Mouse (Mus musculus) ES-CJ7 (cell line): ENCODE measurements around the gene Wars.
A peak's percentile ranks its signal among the peaks of the same experiment; 100 is the strongest.
"Not testable (repeated sequence)": the region's sequence is repeated elsewhere in the genome, so short reads cannot be mapped to it uniquely, and the experiment has no call there.

Experiments used
- DNase-seq: peaks from one replicate; pipeline ENCODE4 v3.0.0; 2011; ENCODE audit warnings: low read depth, low spot score

Gene Wars

GRCm38 (mm10) chr12:108857109-108857508 is 36.9 kb downstream of the Wars start:
- DNase-seq: no peak

- DNase-seq: no peak
Observed at GRCm38 (mm10) chr12:108856186-108856585, 37.8 kb downstream of the Wars start.

GRCm38 (mm10) chr12:108855081-108855480 is 38.9 kb downstream of the Wars start:
- DNase-seq: no peak

GRCm38 (mm10) chr12:108852822-108853221 is 41.2 kb downstream of the Wars start:
- no peak for DNase-seq

- DNase-seq: no peak
Observed at GRCm38 (mm10) chr12:108850886-108851285, 43.1 kb downstream of the Wars start.

- DNase-seq: no peak
Observed at GRCm38 (mm10) chr12:108850129-108850528, 43.8 kb downstream of the Wars start.

- DNase-seq: no peak
Observed at GRCm38 (mm10) chr12:108849488-108850022, 44.4 kb downstream of the Wars start.

GRCm38 (mm10) chr12:108848033-108848432 is 45.9 kb downstream of the Wars start:
- not testable (repeated sequence) for DNase-seq

- no peak for DNase-seq
Observed at GRCm38 (mm10) chr12:108842663-108843062, 51.3 kb downstream of the Wars start.

GRCm38 (mm10) chr12:108841181-108841580 is 52.8 kb downstream of the Wars start:
- DNase-seq: no peak

GRCm38 (mm10) chr12:108836722-108837121 is 57.3 kb downstream of the Wars start:
- no peak for DNase-seq

GRCm38 (mm10) chr12:108835840-108836409 is 58.0 kb downstream of the Wars start, which contains the start of the genes Slc25a29 and Slc25a47:
TSS of gene Slc25a29 (minus strand) at chr12:108835883.
TSS of gene Slc25a47 (plus strand) at chr12:108836046.
- DNase-seq: peak; percentile 90

GRCm38 (mm10) chr12:108835208-108835839 is 58.6 kb downstream of the Wars start:
- no peak for DNase-seq

- no peak for DNase-seq
Observed at GRCm38 (mm10) chr12:108834786-108835185, 59.2 kb downstream of the Wars start.

- DNase-seq: no peak
Observed at GRCm38 (mm10) chr12:108834337-108834736, 59.6 kb downstream of the Wars start.

GRCm38 (mm10) chr12:108833408-108833807 is 60.6 kb downstream of the Wars start:
- no peak for DNase-seq

- DNase-seq: no peak
Observed at GRCm38 (mm10) chr12:108832851-108833250, 61.1 kb downstream of the Wars start.

- DNase-seq: no peak
Observed at GRCm38 (mm10) chr12:108831966-108832643, 61.9 kb downstream of the Wars start.

- no peak for DNase-seq
Observed at GRCm38 (mm10) chr12:108830358-108830757, 63.6 kb downstream of the Wars start.

- no peak for DNase-seq
Observed at GRCm38 (mm10) chr12:108829636-108830035, 64.3 kb downstream of the Wars start.

- no peak for DNase-seq
Observed at GRCm38 (mm10) chr12:108827641-108828040, 66.3 kb downstream of the Wars start.

- no peak for DNase-seq
Observed at GRCm38 (mm10) chr12:108826958-108827535, 66.9 kb downstream of the Wars start.
